Comparison of ENCODE assay signal across 10 mouse cellular contexts in the genomic region with DNA sequence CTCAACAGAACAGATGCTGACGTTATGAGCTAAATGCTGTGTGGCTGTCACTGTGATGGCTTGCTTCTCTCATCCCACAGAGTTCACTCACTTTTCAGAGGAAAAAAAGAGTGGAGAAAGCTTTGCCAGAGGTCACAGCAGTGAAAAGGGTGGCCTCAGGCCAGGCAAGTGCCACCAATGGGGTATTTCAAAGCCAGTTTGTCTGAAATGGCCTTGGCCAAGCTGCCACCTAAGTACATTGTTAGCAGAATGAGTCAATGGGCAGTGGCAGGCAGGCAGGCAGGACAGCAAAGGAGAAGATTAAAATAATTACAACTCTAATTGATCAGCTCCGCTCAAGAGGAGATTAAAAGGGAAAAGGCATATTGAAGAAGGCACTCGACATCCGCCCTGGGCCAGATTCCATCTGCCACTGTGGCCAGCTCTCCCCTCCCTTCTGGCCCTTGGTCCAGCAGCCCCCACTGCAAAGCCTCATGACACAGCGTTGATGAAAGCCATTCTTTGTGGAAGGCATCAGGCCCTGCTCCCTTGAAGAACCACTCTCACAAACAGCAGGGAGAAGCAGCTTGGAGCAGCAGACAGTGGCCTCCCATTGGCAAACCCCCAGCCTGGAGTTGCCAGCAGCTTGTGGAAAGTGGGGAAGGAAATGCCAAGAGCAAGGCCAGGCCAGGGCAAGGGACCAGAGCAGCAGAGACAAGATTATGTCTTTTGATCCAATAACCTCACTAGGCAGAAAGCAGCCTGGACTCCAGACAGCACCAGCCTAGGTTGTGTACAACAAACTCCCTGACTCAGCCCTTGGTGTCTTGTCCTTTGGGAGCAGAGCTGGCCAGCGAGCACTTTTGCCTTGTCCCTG.
DNase-seq lines count a peak whose midpoint lies in the region; ATAC-seq and TF ChIP-seq lines count a peak whose summit lies in the region.
"Had no signal": no experiment of that assay in that cellular context is flagged by ENCODE, and none has a peak within 500 bp of the region (broad histone marks: within the 10 kb centered on the region; RNA-seq: fewer than 3 reads in every experiment).

No protein-coding gene starts in this region.

- H3K9me3 ChIP-seq in kidney, embryonic 16.5 days (ENCODE audit: low read length) = no peaks in the 10 kb centered on the region
- no peaks in the 10 kb centered on the region for H3K9me3 ChIP-seq in kidney, embryonic 15.5 days (replicated peaks)
- no peaks in the 10 kb centered on the region for H3K9me3 ChIP-seq in midbrain, postnatal 0 days (ENCODE audit: low read length)
- H3K9me3 ChIP-seq: embryonic facial prominence, embryonic 12.5 days; limb, embryonic 15.5 days had no signal

- intact Hi-C loops in gastrocnemius, postnatal 36 days (cut with DNase I) = no loop called here

- no peaks in the 10 kb centered on the region for H3K4me1 ChIP-seq in kidney, embryonic 16.5 days (ENCODE audit: insufficient read depth, low read length)
- H3K4me1 ChIP-seq in kidney, embryonic 15.5 days = no peaks in the 10 kb centered on the region
- no peaks in the 10 kb centered on the region for H3K4me1 ChIP-seq in midbrain, postnatal 0 days (ENCODE audit: insufficient read depth, low read length)
- H3K4me1 ChIP-seq: embryonic facial prominence, embryonic 12.5 days; limb, embryonic 15.5 days had no signal

- H3K9ac ChIP-seq in kidney, embryonic 16.5 days (replicated peaks; ENCODE audit: low read length) = no peak overlapping the region
- no peak overlapping the region for H3K9ac ChIP-seq in kidney, embryonic 15.5 days
- no peak overlapping the region for H3K9ac ChIP-seq in midbrain, postnatal 0 days (replicated peaks; ENCODE audit: low read length, poor library complexity, severe bottlenecking)
- H3K9ac ChIP-seq: embryonic facial prominence, embryonic 12.5 days; limb, embryonic 15.5 days had no signal

- no peaks in the 10 kb centered on the region for H3K27me3 ChIP-seq in kidney, embryonic 16.5 days (ENCODE audit: insufficient read depth, low read length)
- no peaks in the 10 kb centered on the region for H3K27me3 ChIP-seq in kidney, embryonic 15.5 days
- H3K27me3 ChIP-seq in midbrain, postnatal 0 days (ENCODE audit: insufficient read depth, low read length) = no peaks in the 10 kb centered on the region
- H3K27me3 ChIP-seq: embryonic facial prominence, embryonic 12.5 days; limb, embryonic 15.5 days had no signal

- no peak overlapping the region for H3K27ac ChIP-seq in kidney, embryonic 16.5 days (ENCODE audit: low read length)
- H3K27ac ChIP-seq in kidney, embryonic 15.5 days = no peak overlapping the region
- no peak overlapping the region for H3K27ac ChIP-seq in midbrain, postnatal 0 days (ENCODE audit: low read depth, low read length)
- H3K27ac ChIP-seq: embryonic facial prominence, embryonic 12.5 days; limb, embryonic 15.5 days had no signal

- peak; percentile 96 for DNase-seq in cerebellum, adult 9-11 months
- peak; percentile 61 to 64 for DNase-seq in gastrocnemius, postnatal 36 days
- peak; percentile 30 to 43 for DNase-seq in layer of hippocampus, postnatal 25 days (ENCODE audit: extremely low spot score in 1 of 2, low spot score in 1 of 2)
- DNase-seq in midbrain, postnatal 0 days (ENCODE audit: low spot score) = peak; percentile 91
- no peak for DNase-seq in thymus, postnatal 4 days
- no peak for DNase-seq in embryo, embryonic 9.5 days (ENCODE audit: extremely low spot score)

- ATAC-seq in kidney, embryonic 16.5 days (ENCODE audit: low FRiP score, low TSS enrichment) = 0 out of 2 replicates have a peak, but pooled peaks have one; percentile 35
- no peak for ATAC-seq in kidney, embryonic 15.5 days (replicated peaks; ENCODE audit: low FRiP score)
- peak; percentile 93 for ATAC-seq in midbrain, postnatal 0 days (ENCODE audit: low FRiP score)

- no peaks in the 10 kb centered on the region for H3K36me3 ChIP-seq in kidney, embryonic 16.5 days (ENCODE audit: insufficient read depth, low read length)
- no peaks in the 10 kb centered on the region for H3K36me3 ChIP-seq in kidney, embryonic 15.5 days
- no peaks in the 10 kb centered on the region for H3K36me3 ChIP-seq in midbrain, postnatal 0 days (ENCODE audit: insufficient read depth, low read length)
- H3K36me3 ChIP-seq: embryonic facial prominence, embryonic 12.5 days; limb, embryonic 15.5 days had no signal

- H3K4me3 ChIP-seq in kidney, embryonic 16.5 days (ENCODE audit: low read length) = no peak overlapping the region
- H3K4me3 ChIP-seq in kidney, embryonic 15.5 days (replicated peaks) = no peak overlapping the region
- H3K4me3 ChIP-seq in midbrain, postnatal 0 days (ENCODE audit: low read depth, low read length) = no peak overlapping the region
- H3K4me3 ChIP-seq: embryonic facial prominence, embryonic 12.5 days; limb, embryonic 15.5 days had no signal

- H3K4me2 ChIP-seq in kidney, embryonic 16.5 days (replicated peaks; ENCODE audit: low read depth, low read length) = no peak overlapping the region
- H3K4me2 ChIP-seq in kidney, embryonic 15.5 days = no peak overlapping the region
- no peak overlapping the region for H3K4me2 ChIP-seq in midbrain, postnatal 0 days (ENCODE audit: low read depth, low read length, poor library complexity, severe bottlenecking)
- H3K4me2 ChIP-seq: embryonic facial prominence, embryonic 12.5 days; limb, embryonic 15.5 days had no signal

- WGBS in kidney, embryonic 16.5 days = 81% methylated on average over 6 of the region's 6 CpGs
- 77% methylated on average over 6 of the region's 6 CpGs for WGBS in kidney, embryonic 15.5 days
- WGBS in midbrain, postnatal 0 days = 44% methylated on average over 6 of the region's 6 CpGs

- no peak for TF ChIP-seq CTCF in midbrain, postnatal 0 days (IDR thresholded peaks at IDR 0.05)

Comparison
In these comparisons a context has a peak if more than half of its experiments do, and no peak if none do; other contexts are left out.
1. DNase-seq: peak in cerebellum, adult 9-11 months (single experiment), gastrocnemius, postnatal 36 days (2 of 2), layer of hippocampus, postnatal 25 days (2 of 2) and midbrain, postnatal 0 days (single experiment); none in thymus, postnatal 4 days (single experiment) and embryo, embryonic 9.5 days (single experiment).